Mouse (Mus musculus) small intestine, adult 2 months (tissue): ENCODE data around the gene Sycp1. TPM values are rescaled to one million over a fixed set of nuclear protein-coding genes. Genes with fewer than 3 reads are reported as not detected.

ENCODE experiments used
- H3K27ac ChIP-seq: fragments of 200-500 bp; 2 replicates; pipeline ENCODE4 v1.5.1; 2012; ENCODE audit warnings: low read depth, low read length, control low read depth, inconsistent platforms; ENCODE audit not compliant: insufficient read depth
- H3K27me3 ChIP-seq: fragments of 200-500 bp; 2 replicates; pipeline ENCODE4 v1.6.1; 2012; ENCODE audit warnings: mild to moderate bottlenecking, moderate library complexity, low read length, inconsistent platforms; ENCODE audit not compliant: control insufficient read depth, insufficient read depth
- H3K36me3 ChIP-seq: fragments of 200-500 bp; 2 replicates; pipeline ENCODE4 v1.6.1; 2012; ENCODE audit warnings: mild to moderate bottlenecking, low read length, control low read depth, inconsistent platforms; ENCODE audit not compliant: control insufficient read depth, insufficient read depth
- H3K4me1 ChIP-seq: fragments of 200-500 bp; 2 replicates; pipeline ENCODE4 v1.6.1; 2012; ENCODE audit warnings: low read length, inconsistent platforms, mixed read lengths; ENCODE audit not compliant: control insufficient read depth, insufficient read depth, insufficient read length
- H3K4me3 ChIP-seq: fragments of 200-500 bp; 2 replicates; pipeline ENCODE4 v1.5.1; 2012; ENCODE audit warnings: low read depth, mild to moderate bottlenecking, control low read depth, inconsistent platforms, low read length, moderate library complexity
- CTCF ChIP-seq: fragments of 200-500 bp; IDR thresholded peaks from 2 replicates; pipeline ENCODE4 v1.5.1; 2012; ENCODE audit warnings: low read depth, mild to moderate bottlenecking, control low read depth, inconsistent platforms, low read length, moderate library complexity, mixed read lengths; ENCODE audit not compliant: insufficient replicate concordance, insufficient read length; ENCODE audit errors: extremely low read depth
- POLR2A ChIP-seq: fragments of 200-500 bp; IDR thresholded peaks from 2 replicates; pipeline ENCODE4 v1.6.1; 2012; ENCODE audit warnings: low read depth, mild to moderate bottlenecking, control low read depth, inconsistent platforms, low read length, moderate library complexity
- WGBS: fragments of 180-500 bp; shearing (Covaris S2); methylation state at CpG from one replicate; pipeline ENCODE4 v1.1.7; 2018; 5-methylcytosine and 5-hydroxymethylcytosine counted together
- polyA plus RNA-seq: library from polyadenylated mRNA; depleted of rRNA; stranded (reverse); fragments of >200 nt; gene quantifications from 2 replicates; pipeline ENCODE4 v1.2.3, GENCODE M21; 2012; rRNA removed

The Sycp1 gene
- not detected in 2 replicates for polyA plus RNA-seq

DNA sequence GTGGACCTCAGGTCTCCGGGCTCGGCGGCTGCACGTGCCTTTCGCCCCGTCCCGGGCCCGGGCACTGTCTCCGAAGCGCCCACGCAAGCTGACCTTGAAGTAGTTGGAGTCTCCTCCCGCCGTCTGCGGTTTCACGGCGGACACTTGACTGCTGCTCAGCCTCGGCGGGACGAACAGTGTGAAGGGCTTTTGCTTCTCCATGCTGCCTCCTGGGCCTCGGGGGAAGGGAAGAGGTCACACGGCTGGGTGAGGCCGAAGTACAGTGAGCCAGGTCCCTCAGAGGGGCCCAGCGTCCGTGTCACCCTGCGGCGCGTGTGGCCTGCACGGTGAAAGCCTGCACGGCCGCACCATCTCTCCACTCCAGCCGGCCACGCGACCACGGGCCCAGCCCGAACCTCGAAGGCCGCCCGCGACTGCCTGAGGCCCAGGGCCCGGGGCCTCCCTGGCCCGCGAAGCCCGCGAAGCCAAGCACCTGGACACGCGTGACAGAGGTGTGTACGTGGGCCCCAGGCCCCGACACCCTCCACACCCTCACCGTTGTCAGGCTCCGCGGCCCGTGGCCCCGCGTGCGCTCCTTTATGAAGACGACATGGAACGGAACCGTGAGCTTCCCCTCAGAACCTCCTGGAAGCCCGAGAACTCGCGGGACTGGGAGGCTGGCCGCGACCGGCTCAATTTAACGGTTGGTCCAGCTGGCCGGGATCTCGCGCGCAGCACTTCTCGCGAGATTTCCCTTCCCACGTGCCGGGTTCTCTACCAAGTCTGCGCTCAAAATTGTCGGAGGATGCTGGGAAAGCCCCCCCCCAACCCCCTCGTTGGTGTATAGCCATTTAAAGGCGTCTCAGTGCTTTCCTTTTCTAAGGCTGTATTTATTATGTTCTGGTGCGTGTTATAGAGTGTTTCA is at the start of gene Sycp1:
Sycp1 (minus strand) TSS at position 650 of the 904 bp plus-strand sequence.
- no peak for TF ChIP-seq CTCF
- TF ChIP-seq POLR2A: no peak

DNA sequence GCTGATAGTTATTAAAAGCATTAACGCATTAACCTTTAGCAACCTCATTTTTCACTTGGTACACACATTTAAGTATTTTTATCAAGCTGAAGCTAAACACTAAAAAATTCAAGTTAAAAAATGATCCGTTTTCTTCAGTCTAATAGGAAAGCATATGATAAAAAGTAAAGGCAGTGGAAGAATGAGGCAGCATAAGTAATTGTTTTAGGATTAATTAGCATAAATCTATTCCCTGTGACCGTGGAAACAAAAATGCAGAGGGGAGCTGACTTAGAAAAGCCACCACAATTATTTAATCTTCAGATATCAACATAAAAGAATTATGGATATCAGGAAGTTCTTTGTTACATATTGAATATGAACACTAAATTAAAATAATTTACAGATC is 44.4 kb upstream of the Sycp1 start:
- no peak overlapping the region for H3K4me3 ChIP-seq
- no peak overlapping the region for H3K27ac ChIP-seq
- peaks cover 5% of the 10 kb centered on the region; the same call in 1 of the 2 replicates for H3K4me1 ChIP-seq
- TF ChIP-seq POLR2A: no peak
- no peak for TF ChIP-seq CTCF
- WGBS: 71% methylated on average over 3 of the region's 3 CpGs
- no peaks in the 10 kb centered on the region for H3K27me3 ChIP-seq
- H3K36me3 ChIP-seq: no peaks in the 10 kb centered on the region

More for the DNA sequence above, at the start of gene Sycp1:
- Histone ChIP-seq H3K4me1 (no peaks in the 10 kb centered on the region), H3K27me3 (no peaks in the 10 kb centered on the region), H3K27ac (no peak within 1 kb of the TSS), H3K36me3 (no peaks in the 10 kb centered on the region), H3K4me3 (no peak within 1 kb of the TSS)
- 92% methylated on average over 78 of the region's 78 CpGs for WGBS

DNA sequence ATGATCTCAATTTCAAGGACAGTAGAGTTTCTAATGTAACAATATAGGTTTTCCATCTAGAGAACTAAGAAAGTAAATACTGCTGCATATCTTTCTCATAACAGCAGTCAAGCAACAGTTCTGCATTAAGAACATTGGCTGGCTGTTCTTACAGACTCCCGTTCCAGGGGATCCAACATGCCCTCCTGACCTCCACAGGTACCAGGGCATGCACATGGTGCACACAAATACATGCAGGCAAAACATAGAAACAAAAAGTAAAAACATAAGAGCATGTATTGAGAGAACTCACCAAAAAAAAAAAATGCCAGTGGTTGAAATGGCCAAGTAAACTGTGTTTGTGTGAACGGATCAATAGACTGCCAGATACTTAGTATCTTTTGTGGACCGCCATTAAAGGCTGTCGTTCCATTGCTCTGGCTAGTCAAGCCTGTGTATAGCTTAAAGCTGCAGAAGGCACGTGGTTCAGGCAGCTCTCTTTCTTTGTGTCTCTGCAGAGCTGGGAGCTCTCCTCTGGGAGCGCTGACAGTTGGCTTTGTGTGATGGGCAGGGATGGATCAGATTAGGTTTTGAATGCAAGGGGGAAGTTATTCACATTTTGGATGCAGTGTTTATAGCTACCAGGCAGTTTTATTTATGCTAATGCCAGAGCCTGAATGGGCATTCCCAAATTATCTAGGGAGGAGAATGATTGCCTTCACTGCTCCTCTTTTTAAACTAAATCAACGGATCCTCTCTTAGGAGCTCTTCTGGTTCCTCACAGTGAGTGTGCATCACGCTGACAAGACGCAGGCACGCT is 43.8 kb upstream of the Sycp1 start:
- Histone ChIP-seq H3K27ac (no peak overlapping the region), H3K4me1 (peaks cover 5% of the 10 kb centered on the region; the same call in 1 of the 2 replicates), H3K4me3 (no peak overlapping the region), H3K27me3 (no peaks in the 10 kb centered on the region), H3K36me3 (no peaks in the 10 kb centered on the region)
- 54% methylated on average over 10 of the region's 10 CpGs for WGBS
- no peak for TF ChIP-seq CTCF
- TF ChIP-seq POLR2A: no peak

DNA sequence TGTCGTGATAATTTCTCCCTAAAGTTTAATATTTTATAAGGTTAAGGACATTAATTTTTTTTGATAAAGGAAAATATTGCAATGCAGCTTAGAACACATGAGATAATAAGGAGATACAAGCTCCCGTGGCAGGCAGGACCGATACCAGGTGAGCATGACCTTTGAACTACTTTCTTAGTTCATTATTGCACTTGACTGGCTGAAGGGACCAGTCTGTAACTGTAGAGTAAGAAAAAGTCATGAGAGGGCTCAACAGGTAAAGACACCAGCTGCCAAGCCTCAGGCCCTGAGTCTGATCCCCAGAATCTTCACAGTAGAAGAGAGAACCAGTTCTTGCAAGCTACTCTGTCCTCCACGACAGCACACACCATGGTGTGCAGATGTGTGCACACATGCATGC is 41.0 kb upstream of the Sycp1 start:
- no peaks in the 10 kb centered on the region for H3K36me3 ChIP-seq
- TF ChIP-seq CTCF: no peak
- no peak for TF ChIP-seq POLR2A
- WGBS: 26% methylated on average over 4 of the region's 4 CpGs
- H3K27ac ChIP-seq: no peak overlapping the region
- H3K27me3 ChIP-seq: no peaks in the 10 kb centered on the region
- H3K4me3 ChIP-seq: no peak overlapping the region
- peaks cover 5% of the 10 kb centered on the region; the same call in 1 of the 2 replicates for H3K4me1 ChIP-seq

DNA sequence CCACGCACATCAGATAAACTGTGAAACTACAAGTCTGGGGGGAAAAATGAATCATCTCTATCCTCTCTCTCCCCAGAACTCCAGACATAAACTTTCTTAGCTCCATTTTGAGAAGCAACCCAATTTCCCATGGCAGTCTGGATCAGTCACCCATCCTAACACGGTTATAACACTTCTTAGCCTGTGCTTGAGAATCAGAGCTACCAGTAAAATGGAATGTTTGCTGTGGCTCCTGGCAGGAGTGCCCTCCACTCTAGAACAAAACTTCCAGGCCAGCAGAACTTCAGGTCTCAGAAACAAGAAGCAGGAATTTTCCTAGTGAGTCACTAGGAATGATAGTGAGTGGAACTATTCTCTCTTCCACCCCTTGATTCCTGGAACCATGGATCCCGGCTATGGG is 34.6 kb upstream of the Sycp1 start:
- Histone ChIP-seq H3K4me3 (no peak overlapping the region), H3K27me3 (no peaks in the 10 kb centered on the region), H3K4me1 (peaks cover 12% of the 10 kb centered on the region), H3K36me3 (no peaks in the 10 kb centered on the region), H3K27ac (no peak overlapping the region)
- TF ChIP-seq CTCF: no peak
- TF ChIP-seq POLR2A: no peak
- WGBS: 52% methylated on average over 3 of the region's 3 CpGs

DNA sequence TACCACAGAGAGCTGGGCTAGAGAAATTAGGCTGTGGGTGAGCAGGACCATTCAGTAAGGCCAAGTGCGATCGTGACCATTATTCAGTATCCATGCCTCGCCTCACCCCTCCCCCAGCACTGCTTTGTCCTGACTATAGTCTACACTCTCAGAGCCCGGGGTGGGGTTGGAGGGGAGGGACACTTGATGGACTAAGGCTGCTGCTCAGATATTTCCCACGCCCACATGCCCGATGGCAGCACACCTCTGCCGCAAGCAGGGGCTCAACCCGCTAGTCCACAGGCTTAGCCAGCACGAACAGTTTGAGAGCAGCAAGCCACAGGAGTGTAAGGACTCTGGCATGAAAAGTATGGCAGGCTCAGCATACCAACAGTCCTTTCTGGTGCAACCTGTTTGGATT is 34.2 kb upstream of the Sycp1 start:
- Histone ChIP-seq H3K36me3 (no peaks in the 10 kb centered on the region), H3K4me3 (no peak overlapping the region), H3K27me3 (no peaks in the 10 kb centered on the region), H3K27ac (no peak overlapping the region), H3K4me1 (peaks cover 12% of the 10 kb centered on the region)
- WGBS: 55% methylated on average over 9 of the region's 9 CpGs
- TF ChIP-seq POLR2A: no peak
- no peak for TF ChIP-seq CTCF

DNA sequence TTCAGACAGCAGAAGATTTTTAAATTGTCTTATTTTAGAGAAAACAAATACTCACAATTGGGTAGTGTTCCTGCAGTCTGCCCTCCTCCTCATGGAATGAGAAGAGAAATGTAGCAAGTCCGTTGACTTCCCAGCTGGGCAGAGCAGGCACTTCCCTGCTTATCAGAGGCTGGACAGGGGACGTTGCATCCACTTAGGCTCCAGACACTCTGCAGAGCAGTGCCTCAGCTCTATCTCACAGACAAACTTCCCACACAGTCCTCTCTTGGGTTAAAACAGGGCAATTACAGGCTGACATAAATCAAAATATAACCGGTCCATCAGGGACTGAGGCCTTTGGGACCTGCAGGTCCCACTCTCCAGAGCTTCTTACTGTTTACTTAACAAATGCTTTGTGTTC is 28.1 kb upstream of the Sycp1 start, which contains the start of gene Nr1h5:
Nr1h5 (minus strand) TSS at position 101 of the 400 bp plus-strand sequence.
- 40% methylated on average over 3 of the region's 3 CpGs for whole genome bisulfite sequencing

More for the DNA sequence above, 28.1 kb upstream of the Sycp1 start, which contains the start of gene Nr1h5:
- no peaks in the 10 kb centered on the region for H3K36me3 ChIP-seq
- no peak for TF ChIP-seq CTCF
- TF ChIP-seq POLR2A: no peak
- H3K4me1 ChIP-seq: peaks cover 8% of the 10 kb centered on the region; the same call in 1 of the 2 replicates
- no peak within 1 kb of the TSS for H3K27ac ChIP-seq
- H3K4me3 ChIP-seq: no peak within 1 kb of the TSS
- no peaks in the 10 kb centered on the region for H3K27me3 ChIP-seq
